Mouse (Mus musculus): ENCODE measurements at regions not wholly inside any gene's neighbourhood (a gene's known extent, or its start where the extent isn't known, plus 50 kb on each side); places are given as distances from the start of the nearest gene placed in this dataset.
"Not testable (repeated sequence)": the region's sequence is repeated elsewhere in the genome, so short reads cannot be mapped to it uniquely, and the experiment has no call there.

- H3K27ac ChIP-seq (ENCODE audit: insufficient read depth, low read length) = no peak overlapping the region
- no peak overlapping the region for H3K4me3 ChIP-seq (replicated peaks; ENCODE audit: insufficient read depth, low read depth, low read length)
- no peak for DNase-seq
- TF ChIP-seq CTCF (IDR thresholded peaks at IDR 0.05; ENCODE audit: borderline replicate concordance, insufficient read depth, low read depth, low read length) (no peak), POLR2A (IDR thresholded peaks at IDR 0.05; ENCODE audit: borderline replicate concordance, insufficient read depth, low read length) (no peak)
- no peaks in the 10 kb centered on the region for H3K27me3 ChIP-seq (ENCODE audit: control insufficient read depth, insufficient read depth, low read length)
- WGBS = 68% methylated on average over 1 of the region's 1 CpGs
- H3K4me1 ChIP-seq (ENCODE audit: control insufficient read depth, insufficient read depth, low read length) = no peaks in the 10 kb centered on the region
Observed at GRCm38 (mm10) chr1:12577978-12578377, 1164.1 kb downstream of the A830018L16Rik start.

- no peak for TF ChIP-seq POLR2A (IDR thresholded peaks at IDR 0.05; ENCODE audit: borderline replicate concordance, insufficient read depth, low read length)
- no peak for TF ChIP-seq CTCF (IDR thresholded peaks at IDR 0.05; ENCODE audit: borderline replicate concordance, insufficient read depth, low read depth, low read length)
- Histone ChIP-seq H3K4me3 (replicated peaks; ENCODE audit: insufficient read depth, low read depth, low read length) (no peak overlapping the region), H3K27ac (ENCODE audit: insufficient read depth, low read length) (no peak overlapping the region), H3K27me3 (ENCODE audit: control insufficient read depth, insufficient read depth, low read length) (no peaks in the 10 kb centered on the region), H3K4me1 (ENCODE audit: control insufficient read depth, insufficient read depth, low read length) (no peaks in the 10 kb centered on the region)
- WGBS = 25% methylated on average over 3 of the region's 3 CpGs
- DNase-seq = no peak
Observed at GRCm38 (mm10) chr1:12583012-12583411, 1169.1 kb downstream of the A830018L16Rik start.

GRCm38 (mm10) chr1:12586981-12587380 lies 1173.1 kb downstream of the A830018L16Rik start:
- not testable (repeated sequence) for H3K27me3 ChIP-seq (ENCODE audit: control insufficient read depth, insufficient read depth, low read length); H3K4me1 ChIP-seq (ENCODE audit: control insufficient read depth, insufficient read depth, low read length); DNase-seq; H3K27ac ChIP-seq (ENCODE audit: insufficient read depth, low read length); H3K4me3 ChIP-seq (replicated peaks; ENCODE audit: insufficient read depth, low read depth, low read length)
- WGBS = 84% methylated on average over 6 of the region's 6 CpGs

- TF ChIP-seq CTCF (IDR thresholded peaks at IDR 0.05; ENCODE audit: borderline replicate concordance, insufficient read depth, low read depth, low read length) = no peak
- no peak for TF ChIP-seq POLR2A (IDR thresholded peaks at IDR 0.05; ENCODE audit: borderline replicate concordance, insufficient read depth, low read length)
- Histone ChIP-seq H3K4me3 (replicated peaks; ENCODE audit: insufficient read depth, low read depth, low read length) (no peak overlapping the region), H3K27me3 (ENCODE audit: control insufficient read depth, insufficient read depth, low read length) (no peaks in the 10 kb centered on the region), H3K27ac (ENCODE audit: insufficient read depth, low read length) (no peak overlapping the region), H3K4me1 (ENCODE audit: control insufficient read depth, insufficient read depth, low read length) (no peaks in the 10 kb centered on the region)
- DNase-seq = no peak
- WGBS = 77% methylated on average over 4 of the region's 4 CpGs
Observed at GRCm38 (mm10) chr1:12612102-12612501, 1198.2 kb downstream of the A830018L16Rik start.

GRCm38 (mm10) chr1:12615303-12615702 lies 1201.4 kb downstream of the A830018L16Rik start:
- Histone ChIP-seq H3K27ac (ENCODE audit: insufficient read depth, low read length) (no peak overlapping the region), H3K27me3 (ENCODE audit: control insufficient read depth, insufficient read depth, low read length) (no peaks in the 10 kb centered on the region), H3K4me1 (ENCODE audit: control insufficient read depth, insufficient read depth, low read length) (no peaks in the 10 kb centered on the region), H3K4me3 (replicated peaks; ENCODE audit: insufficient read depth, low read depth, low read length) (no peak overlapping the region)
- TF ChIP-seq POLR2A (IDR thresholded peaks at IDR 0.05; ENCODE audit: borderline replicate concordance, insufficient read depth, low read length) = no peak
- TF ChIP-seq CTCF (IDR thresholded peaks at IDR 0.05; ENCODE audit: borderline replicate concordance, insufficient read depth, low read depth, low read length) = no peak
- DNase-seq = no peak
- WGBS = 86% methylated on average over 3 of the region's 3 CpGs

GRCm38 (mm10) chr1:12615733-12616481 lies 1202.0 kb downstream of the A830018L16Rik start:
- no peak for DNase-seq
- TF ChIP-seq CTCF (IDR thresholded peaks at IDR 0.05; ENCODE audit: borderline replicate concordance, insufficient read depth, low read depth, low read length) (no peak), POLR2A (IDR thresholded peaks at IDR 0.05; ENCODE audit: borderline replicate concordance, insufficient read depth, low read length) (no peak)
- WGBS = 88% methylated on average over 10 of the region's 10 CpGs

GRCm38 (mm10) chr1:12619981-12620380 lies 1206.1 kb downstream of the A830018L16Rik start:
- TF ChIP-seq POLR2A (IDR thresholded peaks at IDR 0.05; ENCODE audit: borderline replicate concordance, insufficient read depth, low read length) = no peak
- no peak for TF ChIP-seq CTCF (IDR thresholded peaks at IDR 0.05; ENCODE audit: borderline replicate concordance, insufficient read depth, low read depth, low read length)
- Histone ChIP-seq H3K4me3 (replicated peaks; ENCODE audit: insufficient read depth, low read depth, low read length) (no peak overlapping the region), H3K4me1 (ENCODE audit: control insufficient read depth, insufficient read depth, low read length) (no peaks in the 10 kb centered on the region), H3K27me3 (ENCODE audit: control insufficient read depth, insufficient read depth, low read length) (no peaks in the 10 kb centered on the region), H3K27ac (ENCODE audit: insufficient read depth, low read length) (no peak overlapping the region)
- 75% methylated on average over 2 of the region's 2 CpGs for WGBS
- no peak for DNase-seq

More at GRCm38 (mm10) chr1:12615733-12616481, 1202.0 kb downstream of the A830018L16Rik start:
- H3K27ac ChIP-seq (ENCODE audit: insufficient read depth, low read length) = no peak overlapping the region
- no peak overlapping the region for H3K4me3 ChIP-seq (replicated peaks; ENCODE audit: insufficient read depth, low read depth, low read length)
- H3K27me3 ChIP-seq (ENCODE audit: control insufficient read depth, insufficient read depth, low read length) = no peaks in the 10 kb centered on the region
- no peaks in the 10 kb centered on the region for H3K4me1 ChIP-seq (ENCODE audit: control insufficient read depth, insufficient read depth, low read length)

- Histone ChIP-seq H3K27ac (ENCODE audit: insufficient read depth, low read length) (no peak overlapping the region), H3K4me1 (ENCODE audit: control insufficient read depth, insufficient read depth, low read length) (no peaks in the 10 kb centered on the region), H3K4me3 (replicated peaks; ENCODE audit: insufficient read depth, low read depth, low read length) (no peak overlapping the region), H3K27me3 (ENCODE audit: control insufficient read depth, insufficient read depth, low read length) (no peaks in the 10 kb centered on the region)
- WGBS = 86% methylated on average over 6 of the region's 6 CpGs
- no peak for DNase-seq
- no peak for TF ChIP-seq CTCF (IDR thresholded peaks at IDR 0.05; ENCODE audit: borderline replicate concordance, insufficient read depth, low read depth, low read length)
- TF ChIP-seq POLR2A (IDR thresholded peaks at IDR 0.05; ENCODE audit: borderline replicate concordance, insufficient read depth, low read length) = no peak
Observed at GRCm38 (mm10) chr1:12620825-12621224, 1206.9 kb downstream of the A830018L16Rik start.
